Mouse (Mus musculus) Patski (cell line): ENCODE results near the gene Fgfr2. TPM values are rescaled to one million over a fixed set of nuclear protein-coding genes. Genes with fewer than 3 reads are reported as not detected.

Experiments
- ATAC-seq: fragments of 100-300 bp; one replicate; pipeline ENCODE4 v1.8.0; 2021
- CTCF ChIA-PET: fragments of 350-600 bp; sonication (Branson Sonifier 250); formaldehyde crosslinking; loops from one replicate; lab custom pipeline; 2022; ENCODE audit warnings: inconsistent platforms; lab: Charles Lee
- POLR2A ChIA-PET: fragments of 350-600 bp; sonication (Branson Sonifier 250); formaldehyde crosslinking; loops from one replicate; lab custom pipeline; 2022; ENCODE audit warnings: antibody characterized with exemption, inconsistent platforms; lab: Charles Lee
- DNase-seq: peaks from one replicate; pipeline ENCODE4 v3.0.0-alpha.2; 2011; ENCODE audit warnings: low read depth, low spot score
- H3K27me3 ChIP-seq: fragments of 371-371 bp; one replicate; pipeline ENCODE4 v1.5.1; 2021
- CTCF ChIP-seq: fragments of 100-300 bp; IDR thresholded peaks from one replicate; pipeline ENCODE4 v1.5.1; 2021
- in situ Hi-C: fragments of 300-500 bp; cut with MboI; formaldehyde crosslinking; loops from 3 replicates; pipeline ENCODE4 v1.11.1; 2018; ENCODE audit warnings: low pct_unique_long_range_greater_than_20kb, mixed read lengths
- polyA plus RNA-seq: library from polyadenylated mRNA; unstranded; gene quantifications from one replicate; pipeline ENCODE4 v1.2.3, GENCODE M21; 2021

Gene Fgfr2
- polyA plus RNA-seq, 1 experiment from 2014 or later, result 48.8 TPM

- DNase-seq (no peak), ATAC-seq (no peak)
- TF ChIP-seq CTCF, result no peak
- ChIA-PET POLR2A (no interaction called here), CTCF (interaction anchor here (1.0 kb wide), 1 partner anchor 29 kb away, joined by 4 read pairs; no protein-coding TSS in a partner anchor)
- H3K27me3 ChIP-seq, result peaks cover 3% of the 10 kb centered on the region
- in situ Hi-C loops, result no loop called here
Observed at GRCm38 (mm10) chr7:132171716-132172115, 951.4 kb downstream of the Fgfr2 start.

GRCm38 (mm10) chr7:132169419-132170169 lies 953.6 kb downstream of the Fgfr2 start:
- TF ChIP-seq CTCF, result no peak
- ATAC-seq, result no peak
- POLR2A ChIA-PET, result interaction anchor here (0.6 kb wide), 1 partner anchor 87 kb away, joined by 3 read pairs; no protein-coding TSS in a partner anchor
- in situ Hi-C loops, result no loop called here
- CTCF ChIA-PET, result no interaction called here
- H3K27me3 ChIP-seq, result peaks cover 3% of the 10 kb centered on the region
- no peak for DNase-seq

GRCm38 (mm10) chr7:132167239-132167638 lies 955.9 kb downstream of the Fgfr2 start:
- ATAC-seq (no peak), DNase-seq (no peak)
- no peak for TF ChIP-seq CTCF
- CTCF ChIA-PET, result no interaction called here
- H3K27me3 ChIP-seq, result peaks cover 3% of the 10 kb centered on the region
- POLR2A ChIA-PET, result no interaction called here
- in situ Hi-C loops, result no loop called here

GRCm38 (mm10) chr7:132162254-132162653 lies 960.9 kb downstream of the Fgfr2 start:
- CTCF ChIA-PET, result no interaction called here
- POLR2A ChIA-PET, result no interaction called here
- in situ Hi-C loops, result no loop called here
- no peak for DNase-seq
- ATAC-seq, result no peak
- no peak for TF ChIP-seq CTCF
- H3K27me3 ChIP-seq, result peaks cover 7% of the 10 kb centered on the region

GRCm38 (mm10) chr7:132158321-132159025 lies 964.7 kb downstream of the Fgfr2 start:
- POLR2A ChIA-PET, result no interaction called here
- ATAC-seq (no peak), DNase-seq (no peak)
- CTCF ChIA-PET, result no interaction called here
- no peak for TF ChIP-seq CTCF
- H3K27me3 ChIP-seq, result peaks cover 13% of the 10 kb centered on the region
- in situ Hi-C loops, result no loop called here

- POLR2A ChIA-PET, result no interaction called here
Observed at GRCm38 (mm10) chr7:132154368-132154961, 968.7 kb downstream of the Fgfr2 start, which contains the start of gene Cpxm2. Cpxm2 (minus strand) TSS chr7:132154739.

GRCm38 (mm10) chr7:132153725-132154147 lies 969.4 kb downstream of the Fgfr2 start:
- no peak for TF ChIP-seq CTCF
- DNase-seq, result no peak
- ChIA-PET CTCF (no interaction called here), POLR2A (no interaction called here)
- H3K27me3 ChIP-seq, result peaks cover 11% of the 10 kb centered on the region
- in situ Hi-C loops, result no loop called here
- no peak for ATAC-seq

More at GRCm38 (mm10) chr7:132154368-132154961, 968.7 kb downstream of the Fgfr2 start, which contains the start of gene Cpxm2:
- DNase-seq, result no peak
- TF ChIP-seq CTCF, result no peak
- CTCF ChIA-PET, result no interaction called here
- peaks cover 13% of the 10 kb centered on the region for H3K27me3 ChIP-seq
- in situ Hi-C loops, result no loop called here
- no peak for ATAC-seq

GRCm38 (mm10) chr7:132145227-132145800 lies 977.8 kb downstream of the Fgfr2 start:
- no peak for TF ChIP-seq CTCF
- in situ Hi-C loops, result no loop called here
- CTCF ChIA-PET, result no interaction called here
- ATAC-seq (no peak), DNase-seq (no peak)
- POLR2A ChIA-PET, result no interaction called here
- no peaks in the 10 kb centered on the region for H3K27me3 ChIP-seq

GRCm38 (mm10) chr7:132128687-132129086 lies 994.5 kb downstream of the Fgfr2 start:
- in situ Hi-C loops, result no loop called here
- H3K27me3 ChIP-seq, result no peaks in the 10 kb centered on the region
- no peak for TF ChIP-seq CTCF
- CTCF ChIA-PET, result no interaction called here
- POLR2A ChIA-PET, result no interaction called here
- no peak for ATAC-seq
- DNase-seq, result no peak

- H3K27me3 ChIP-seq, result no peaks in the 10 kb centered on the region
- no peak for TF ChIP-seq CTCF
- ATAC-seq (no peak), DNase-seq (no peak)
- ChIA-PET CTCF (no interaction called here), POLR2A (no interaction called here)
- in situ Hi-C loops, result no loop called here
Observed at GRCm38 (mm10) chr7:132124948-132125347, 998.2 kb downstream of the Fgfr2 start.
